Mouse (Mus musculus) colon, adult 2 months (tissue): Measurements from ENCODE around the gene Gm14139. TPM values are rescaled to one million over a fixed set of nuclear protein-coding genes. Genes with fewer than 3 reads are reported as not detected.

Experiments used
- polyA plus RNA-seq: library from polyadenylated mRNA; depleted of rRNA; stranded (reverse); fragments of >200 nt; gene quantifications from 2 replicates; pipeline ENCODE4 v1.2.3, GENCODE M21; 2012; rRNA removed

Gene Gm14139
- not detected in 2 replicates for polyA plus RNA-seq

GRCm38 (mm10) chr2:150181570-150181999 is at the start of gene Gm14139:
TSS of gene Gm14139 (plus strand) at chr2:150181755.

DNA sequence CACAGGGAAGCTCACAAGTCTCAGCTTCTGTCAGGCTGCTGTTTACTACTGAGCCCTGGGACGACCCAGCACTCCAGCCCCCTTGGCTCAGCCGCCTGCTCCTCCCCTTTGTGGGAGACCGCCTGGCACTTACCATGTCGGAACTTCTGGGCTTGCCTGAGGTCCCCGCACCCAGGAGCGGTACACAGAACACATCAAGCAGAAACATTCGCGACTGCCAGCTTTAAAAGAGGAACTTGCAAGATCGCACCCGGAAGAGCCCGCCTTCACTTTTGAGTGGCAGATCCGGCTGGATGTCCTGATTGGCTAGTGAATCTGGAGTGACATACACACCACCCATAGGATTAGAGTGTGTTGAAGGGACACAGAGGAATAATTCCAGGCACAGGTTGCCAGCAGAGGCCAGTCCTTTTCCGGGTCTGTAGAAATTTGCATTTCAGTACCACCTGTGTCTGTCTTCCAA is 45.1 kb upstream of the Gm14139 start, which contains the start of gene Zfp120:
Zfp120 (minus strand) TSS at position 274 of the 463 bp plus-strand sequence.

DNA sequence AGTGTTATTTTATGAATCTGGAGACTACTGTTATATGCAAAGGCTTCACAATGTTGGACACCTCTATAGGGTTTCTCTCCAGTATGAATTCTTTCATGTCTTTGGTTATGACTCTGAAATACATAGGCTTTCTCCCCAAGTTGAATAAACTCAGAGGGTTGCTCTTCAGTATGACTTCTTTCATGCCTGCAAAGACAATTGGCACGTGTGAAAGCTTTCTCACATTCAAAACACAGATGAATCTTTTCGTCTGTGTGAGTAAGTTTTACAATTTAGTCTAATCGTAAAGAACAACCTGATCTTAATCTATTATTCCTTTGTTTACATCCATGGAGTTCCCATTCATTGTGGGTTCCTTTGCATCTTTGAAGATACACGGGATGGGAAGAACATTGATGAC is 2.0 kb upstream of the Gm14139 start, which contains the start of gene Gm10770:
Gm10770 (minus strand) TSS at position 101 of the 400 bp plus-strand sequence.

DNA sequence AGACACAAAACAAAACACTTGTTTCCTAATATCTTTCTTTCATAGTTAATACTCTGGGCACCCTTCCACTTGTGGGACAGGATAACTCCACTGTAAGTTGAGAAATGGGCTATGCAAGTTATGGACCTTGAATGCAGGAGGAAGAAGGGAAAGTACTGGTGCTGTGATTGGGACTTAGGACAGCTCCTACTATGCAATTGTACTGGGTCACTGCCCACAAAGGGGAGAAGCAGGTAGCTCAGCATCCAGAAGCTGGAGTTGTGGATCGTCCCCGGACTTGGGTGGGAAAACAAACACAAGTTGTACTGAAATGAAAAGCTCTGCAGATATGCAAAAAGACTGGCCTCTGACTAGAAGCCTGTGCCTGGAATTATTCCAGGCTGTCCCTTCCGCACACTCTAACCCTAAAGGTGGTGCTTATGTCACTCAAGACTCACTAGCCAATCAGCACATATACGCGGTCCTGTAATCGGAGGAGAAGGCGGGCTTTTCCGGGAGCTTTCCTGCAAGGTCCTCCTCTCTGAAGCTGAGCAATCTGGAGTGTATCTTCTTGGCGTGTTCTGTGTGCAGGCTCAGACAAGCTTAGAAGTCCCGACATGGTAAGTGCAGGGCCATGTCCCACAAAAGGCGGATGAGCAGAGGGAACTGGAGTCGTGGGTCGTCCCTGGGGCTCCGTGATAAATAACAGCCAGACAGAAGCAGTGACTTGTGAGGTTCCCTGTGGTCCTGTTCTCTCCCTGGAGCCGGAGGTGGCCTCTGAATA is 36.2 kb downstream of the Gm14139 start, which contains the start of gene Zfp937:
Zfp937 (plus strand) TSS at position 474 of the 763 bp plus-strand sequence.

Other genes starting within 250 kb of the Gm14139 start
- 1.3 and 1.4 TPM in 2 replicates for gene Zfp120, start 45.0 kb upstream of the Gm14139 start, polyA plus RNA-seq
- gene Gm10770, start 2.1 kb upstream of the Gm14139 start, polyA plus RNA-seq = not detected in 2 replicates
- 0.16 and 0.23 TPM in 2 replicates for gene Zfp937, start 36.3 kb downstream of the Gm14139 start, polyA plus RNA-seq
- not detected in 2 replicates for gene Gm21994, start 73.8 kb downstream of the Gm14139 start, polyA plus RNA-seq
- gene Gm14124, start 75.8 kb downstream of the Gm14139 start, polyA plus RNA-seq = not detected in 2 replicates
- not detected in 2 replicates for gene Gm10130, start 141.9 kb downstream of the Gm14139 start, polyA plus RNA-seq
- 0.65 and 0.92 TPM in 2 replicates for gene 3300002I08Rik, start 181.0 kb downstream of the Gm14139 start, polyA plus RNA-seq